Mouse (Mus musculus) CH12.LX (cell line): Measurements from ENCODE around the gene Vldlr. TPM values are rescaled to one million over a fixed set of nuclear protein-coding genes. Genes with fewer than 3 reads are reported as not detected.

Experiments used
- DNase-seq: peaks from one replicate; pipeline ENCODE4 v3.0.0-alpha.2; 2013; ENCODE audit errors: extremely low read depth
- H3K27ac ChIP-seq: 2 replicates; pipeline ENCODE4 v1.5.1; 2012; ENCODE audit warnings: low read depth, mild to moderate bottlenecking, control low read depth, moderate library complexity; ENCODE audit not compliant: insufficient read depth
- H3K27me3 ChIP-seq: replicated peaks from 2 replicates; pipeline ENCODE3; 2012; ENCODE audit warnings: inconsistent platforms
- H3K36me3 ChIP-seq, 2 experiments: replicated peaks in 1 of 2; 2 replicates each; pipeline versions ENCODE3 to v1.6.1; 2012; ENCODE audit warnings: inconsistent platforms in 1 of 2, low read length in 1 of 2, mild to moderate bottlenecking in 1 of 2, mixed read lengths in 1 of 2, moderate library complexity in 1 of 2; ENCODE audit not compliant: control insufficient read depth in 1 of 2, insufficient read depth in 1 of 2
- H3K4me1 ChIP-seq, 2 experiments: 2 replicates each; pipeline ENCODE4 v1.6.1; 2012; ENCODE audit warnings: inconsistent platforms in 1 of 2, moderate library complexity in 1 of 2; ENCODE audit not compliant: insufficient read depth in 2 of 2, control insufficient read depth in 1 of 2
- H3K4me2 ChIP-seq: 2 replicates; pipeline ENCODE4 v1.6.1; 2012; ENCODE audit warnings: low read depth, mild to moderate bottlenecking, control low read depth; ENCODE audit not compliant: poor library complexity, insufficient read depth, severe bottlenecking
- H3K4me3 ChIP-seq, 3 experiments: fragments of 150-350 bp in 1 of 3; sonication (generic) in 1 of 3; replicated peaks in 1 of 3; 2 replicates each; pipeline versions ENCODE3 to v1.5.1; 2011 to 2012; ENCODE audit warnings: low read depth in 2 of 3, low read length in 2 of 3, mild to moderate bottlenecking in 2 of 3, moderate library complexity in 2 of 3, control low read depth in 1 of 3, improper control_type of control experiment in 1 of 3, inconsistent platforms in 1 of 3, mixed read lengths in 1 of 3; ENCODE audit not compliant: poor library complexity in 1 of 3
- H3K79me2 ChIP-seq: replicated peaks from 2 replicates; pipeline ENCODE4 v1.6.1; 2012; ENCODE audit warnings: mild to moderate bottlenecking, moderate library complexity; ENCODE audit not compliant: control insufficient read depth, poor library complexity, insufficient read depth, severe bottlenecking; ENCODE audit errors: extremely low read depth
- H3K9ac ChIP-seq: 2 replicates; pipeline ENCODE4 v1.6.1; 2012; ENCODE audit warnings: low read depth, mild to moderate bottlenecking, control low read depth, moderate library complexity; ENCODE audit not compliant: insufficient read depth
- H3K9me3 ChIP-seq: replicated peaks from 2 replicates; pipeline ENCODE3; 2012; ENCODE audit warnings: low read length, inconsistent platforms, mixed read lengths
- BHLHE40 ChIP-seq: IDR thresholded peaks from 2 replicates; pipeline ENCODE4 v1.6.1; 2011; ENCODE audit warnings: mild to moderate bottlenecking, low read depth, low read length, improper control_type of control experiment
- CHD2 ChIP-seq: IDR thresholded peaks from 2 replicates; pipeline ENCODE4 v1.6.1; 2011; ENCODE audit warnings: low read length, improper control_type of control experiment
- ELF1 ChIP-seq: IDR thresholded peaks from 2 replicates; pipeline ENCODE4 v1.6.1; 2014; ENCODE audit warnings: low read depth, mild to moderate bottlenecking, inconsistent platforms, low read length, improper control_type of control experiment
- EP300 ChIP-seq: IDR thresholded peaks from 2 replicates; pipeline ENCODE4 v1.6.1; 2011; ENCODE audit warnings: low read length, improper control_type of control experiment
- ETS1 ChIP-seq: conservative IDR thresholded peaks from 2 replicates; pipeline ENCODE4 v1.6.1; 2012; ENCODE audit warnings: low read depth, mild to moderate bottlenecking, inconsistent platforms, low read length, improper control_type of control experiment, moderate library complexity
- HCFC1 ChIP-seq: IDR thresholded peaks from 2 replicates; pipeline ENCODE4 v1.6.1; 2012; ENCODE audit warnings: low read depth, mild to moderate bottlenecking, inconsistent platforms, low read length, improper control_type of control experiment
- IRF4 ChIP-seq: IDR thresholded peaks from 2 replicates; pipeline ENCODE4 v1.6.1; 2014; ENCODE audit warnings: low read depth, mild to moderate bottlenecking, inconsistent platforms, low read length, improper control_type of control experiment
- MAFK ChIP-seq: IDR thresholded peaks from 2 replicates; pipeline ENCODE4 v1.6.1; 2011; ENCODE audit warnings: low read length, improper control_type of control experiment; ENCODE audit not compliant: insufficient replicate concordance
- MAX ChIP-seq: IDR thresholded peaks from 2 replicates; pipeline ENCODE4 v1.6.1; 2011; ENCODE audit warnings: low read length, improper control_type of control experiment
- MAZ ChIP-seq: IDR thresholded peaks from 2 replicates; pipeline ENCODE4 v1.6.1; 2012; ENCODE audit warnings: low read depth, mild to moderate bottlenecking, inconsistent platforms, low read length, improper control_type of control experiment, moderate library complexity
- POLR2A ChIP-seq: IDR thresholded peaks from 2 replicates; pipeline ENCODE4 v1.6.1; 2011; ENCODE audit warnings: low read depth, mild to moderate bottlenecking, improper control_type of control experiment, low read length
- POLR2AphosphoS2 ChIP-seq: IDR thresholded peaks from 2 replicates; pipeline ENCODE4 v1.6.1; 2011; ENCODE audit warnings: low read depth, low read length, improper control_type of control experiment
- RAD21 ChIP-seq: IDR thresholded peaks from 2 replicates; pipeline ENCODE4 v1.6.1; 2011; ENCODE audit warnings: low read depth, mild to moderate bottlenecking, low read length, improper control_type of control experiment, moderate library complexity
- SIN3A ChIP-seq: IDR thresholded peaks from 2 replicates; pipeline ENCODE4 v1.6.1; 2012; ENCODE audit warnings: low read length, improper control_type of control experiment, inconsistent platforms
- SMC3 ChIP-seq: IDR thresholded peaks from 2 replicates; pipeline ENCODE4 v1.6.1; 2011; ENCODE audit warnings: low read depth, low read length, improper control_type of control experiment
- TBP ChIP-seq: conservative IDR thresholded peaks from 2 replicates; pipeline ENCODE4 v1.6.1; 2011; ENCODE audit warnings: low read depth, low read length, improper control_type of control experiment
- USF1 ChIP-seq: IDR thresholded peaks from 2 replicates; pipeline ENCODE4 v1.6.1; 2014; ENCODE audit warnings: low read depth, mild to moderate bottlenecking, inconsistent platforms, low read length, improper control_type of control experiment
- USF2 ChIP-seq: conservative IDR thresholded peaks from 2 replicates; pipeline ENCODE4 v1.6.1; 2011; ENCODE audit warnings: low read depth, low read length, improper control_type of control experiment
- dilution Hi-C: fragments of 300-500 bp; cut with MboI; formaldehyde crosslinking; loops from 2 replicates; pipeline ENCODE4 v1.14.3; 2020; ENCODE audit warnings: low sequenced_read_pairs; ENCODE audit not compliant: extremely low pct_unique_long_range_greater_than_20kb, extremely low pct_ligation_motif_present
- in situ Hi-C: fragments of 300-500 bp; cut with MboI; formaldehyde crosslinking; loops from 3 replicates; pipeline ENCODE4 v1.14.3; 2019; ENCODE audit warnings: low sequenced_read_pairs, low pct_ligation_motif_present, low pct_unique_long_range_greater_than_20kb, mixed read lengths
- polyA plus RNA-seq: library from polyadenylated mRNA; unstranded; fragments of >175 nt; gene quantifications from 2 replicates; pipeline ENCODE4 v1.2.1, GENCODE M21; 2012; ENCODE audit warnings: low read depth; ENCODE audit not compliant: insufficient read length
- total RNA-seq, 2 experiments: library from RNA; depleted of rRNA; stranded (reverse); fragments of 300-350 nt in 1 of 2; fragments of >200 nt in 1 of 2; gene quantifications; 2 replicates each; pipeline ENCODE4 v1.2.3; 2012 to 2014

Gene Vldlr
- total and polyA plus RNA-seq, 3 experiments = not detected

DNA sequence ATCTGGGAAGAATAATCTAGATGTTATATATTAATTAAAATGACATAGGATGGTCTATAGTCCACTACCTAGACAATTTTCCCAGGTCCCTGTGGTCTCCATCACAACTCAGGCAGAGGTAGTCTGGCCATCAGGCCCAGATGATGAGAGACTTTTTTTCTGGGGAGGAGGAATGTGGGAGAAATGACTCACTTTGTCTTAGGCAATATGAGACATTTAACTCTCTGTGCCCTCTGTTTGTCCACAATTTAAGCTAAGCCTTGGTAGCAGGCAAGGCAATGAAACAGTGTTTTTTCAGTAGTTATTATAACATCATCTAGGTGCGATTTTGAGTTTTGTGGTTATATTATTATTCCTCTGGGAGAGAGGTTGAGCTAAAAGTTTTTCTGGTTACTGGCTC lies 58.1 kb downstream of the Vldlr start:
- DNase-seq = no peak
- Histone ChIP-seq H3K27me3 (no peaks in the 10 kb centered on the region), H3K4me1 (no peaks in the 10 kb centered on the region), H3K79me2 (no peaks in the 10 kb centered on the region), H3K9me3 (no peaks in the 10 kb centered on the region), H3K36me3 (no peaks in the 10 kb centered on the region), H3K27ac (no peak overlapping the region), H3K4me3 (no peak overlapping the region), H3K9ac (no peak overlapping the region), H3K4me2 (no peak overlapping the region)
- TF ChIP-seq POLR2AphosphoS2 = no peak
- TF ChIP-seq SMC3 = no peak
- no peak for TF ChIP-seq USF1
- TF ChIP-seq MAFK = no peak
- TF ChIP-seq SIN3A = no peak
- no peak for TF ChIP-seq USF2
- no peak for TF ChIP-seq RAD21
- dilution Hi-C loops (no loop called here), in situ Hi-C loops (no loop called here)

- Histone ChIP-seq H3K9me3 (no peaks in the 10 kb centered on the region), H3K9ac (no peak overlapping the region), H3K4me2 (no peak overlapping the region), H3K79me2 (no peaks in the 10 kb centered on the region), H3K27ac (no peak overlapping the region), H3K4me3 (no peak overlapping the region), H3K4me1 (no peaks in the 10 kb centered on the region), H3K27me3 (no peaks in the 10 kb centered on the region), H3K36me3 (no peaks in the 10 kb centered on the region)
- TF ChIP-seq MAX (no peak), USF2 (no peak), MAZ (no peak), BHLHE40 (no peak), ETS1 (no peak), MAFK (no peak), POLR2A (no peak), EP300 (no peak), TBP (no peak), HCFC1 (no peak), IRF4 (no peak), ELF1 (no peak), POLR2AphosphoS2 (no peak), CHD2 (no peak)
- dilution Hi-C loops (no loop called here), in situ Hi-C loops (no loop called here)
- no peak for DNase-seq
Measured at GRCm38 (mm10) chr19:27279174-27279573, 62.9 kb downstream of the Vldlr start.

Other genes starting within 250 kb of the Vldlr start
- gene Kcnv2, start 106.1 kb downstream of the Vldlr start, total RNA-seq (2012; rRNA removed) = not detected in 2 replicates
- not detected in 2 replicates for gene Kcnv2, start 106.1 kb downstream of the Vldlr start, total RNA-seq (2014; rRNA removed)
- gene Kcnv2, start 106.1 kb downstream of the Vldlr start, polyA plus RNA-seq = not detected in 2 replicates
- 54.4 and 71.9 TPM in 2 replicates for gene Pum3, start 213.3 kb downstream of the Vldlr start, total RNA-seq (2012; rRNA removed)
- 83.3 and 95.2 TPM in 2 replicates for gene Pum3, start 213.3 kb downstream of the Vldlr start, total RNA-seq (2014; rRNA removed)
- 210 and 230 TPM in 2 replicates for gene Pum3, start 213.3 kb downstream of the Vldlr start, polyA plus RNA-seq